Mouse (Mus musculus) heart, adult 2 months (tissue): ENCODE results near the gene Arrdc3.

Experiments
- CTCF ChIP-seq: fragments of 200-600 bp; IDR thresholded peaks from 2 replicates; pipeline ENCODE4 v1.8.1; 2022; ENCODE audit warnings: antibody characterized with exemption, mild to moderate bottlenecking, moderate library complexity
- EP300 ChIP-seq: fragments of 200-500 bp; IDR thresholded peaks from 2 replicates; pipeline ENCODE4 v1.6.1; 2011; ENCODE audit warnings: low read depth, low read length, control low read depth; ENCODE audit not compliant: insufficient read depth
- POLR2A ChIP-seq: fragments of 200-500 bp; IDR thresholded peaks from 2 replicates; pipeline ENCODE4 v1.6.1; 2011; ENCODE audit warnings: mild to moderate bottlenecking, low read depth, low read length, control low read depth; ENCODE audit not compliant: insufficient read depth

DNA sequence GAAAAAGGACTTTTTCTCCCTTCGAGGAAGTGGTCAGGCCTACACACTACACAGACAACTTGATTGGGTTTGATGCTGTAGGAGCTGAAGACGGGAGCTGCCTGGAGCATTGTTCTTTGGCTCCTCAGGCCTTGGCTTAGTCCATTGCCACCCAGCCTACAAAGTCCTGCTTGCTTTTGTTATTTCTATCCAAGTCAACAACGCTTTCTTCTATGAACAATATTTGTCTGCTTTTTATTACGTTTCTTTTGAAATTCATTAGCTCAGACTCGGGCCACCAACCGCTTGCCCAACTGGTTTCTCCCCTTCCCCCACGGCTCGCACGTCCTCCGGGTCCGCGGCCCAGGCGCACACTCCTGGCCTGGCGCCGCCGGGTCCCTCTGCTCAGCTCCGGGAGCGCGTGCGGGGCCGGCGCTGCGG, 458 bp upstream of the Arrdc3 start:
- TF ChIP-seq CTCF (no peak), POLR2A (no peak), EP300 (no peak)
